Mouse (Mus musculus): ENCODE results near the gene Micu1.
A peak's percentile ranks its signal among the peaks of the same experiment; 100 is the strongest.

Micu1 gene

DNA sequence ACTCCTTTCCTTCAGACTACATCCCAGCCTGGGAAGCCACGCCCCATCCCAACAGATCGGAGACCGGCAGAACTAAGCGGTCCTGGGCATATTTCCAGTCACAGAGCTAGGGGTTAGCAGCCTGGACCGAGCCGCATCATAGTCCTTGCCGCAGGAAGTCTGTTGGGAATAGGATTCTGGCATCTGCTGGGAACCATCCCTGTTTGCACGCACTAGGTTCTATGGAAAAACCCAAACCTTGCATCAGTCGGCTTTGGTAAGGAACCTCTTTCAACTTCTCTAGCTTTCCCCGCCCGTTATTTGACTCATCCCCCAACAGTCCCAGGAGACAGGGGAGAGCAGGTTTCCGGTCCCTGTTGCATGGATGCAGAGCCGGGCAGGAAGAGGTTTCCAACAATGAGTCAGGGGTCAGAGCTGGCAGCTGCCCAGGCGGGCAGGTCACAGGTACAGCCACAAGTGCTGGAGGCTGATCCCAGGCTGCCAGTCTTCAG lies 207.1 kb downstream of the Micu1 start:
- DNase-seq, result peak in 1 of 2 experiments; percentile 21

DNA sequence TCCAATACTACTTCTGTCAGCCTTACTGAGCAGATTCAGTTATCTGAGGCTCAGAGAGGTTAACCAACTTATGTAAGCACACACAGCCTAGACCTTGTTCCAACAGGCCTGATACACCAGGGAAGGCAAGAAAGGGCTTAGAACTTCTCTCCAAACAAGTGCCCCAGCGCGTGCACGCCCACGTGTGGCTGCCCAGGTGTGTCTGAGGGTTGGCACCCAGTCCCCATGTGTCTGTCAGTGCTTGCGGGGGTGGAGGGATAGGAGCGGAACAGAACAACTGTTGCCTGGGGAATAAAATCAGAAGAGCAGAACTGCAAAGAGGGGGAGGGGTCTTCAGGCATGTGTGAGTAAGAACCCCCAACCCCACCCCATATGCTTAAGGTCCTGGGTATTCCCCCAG lies 208.8 kb downstream of the Micu1 start:
- DNase-seq, result no peak

DNA sequence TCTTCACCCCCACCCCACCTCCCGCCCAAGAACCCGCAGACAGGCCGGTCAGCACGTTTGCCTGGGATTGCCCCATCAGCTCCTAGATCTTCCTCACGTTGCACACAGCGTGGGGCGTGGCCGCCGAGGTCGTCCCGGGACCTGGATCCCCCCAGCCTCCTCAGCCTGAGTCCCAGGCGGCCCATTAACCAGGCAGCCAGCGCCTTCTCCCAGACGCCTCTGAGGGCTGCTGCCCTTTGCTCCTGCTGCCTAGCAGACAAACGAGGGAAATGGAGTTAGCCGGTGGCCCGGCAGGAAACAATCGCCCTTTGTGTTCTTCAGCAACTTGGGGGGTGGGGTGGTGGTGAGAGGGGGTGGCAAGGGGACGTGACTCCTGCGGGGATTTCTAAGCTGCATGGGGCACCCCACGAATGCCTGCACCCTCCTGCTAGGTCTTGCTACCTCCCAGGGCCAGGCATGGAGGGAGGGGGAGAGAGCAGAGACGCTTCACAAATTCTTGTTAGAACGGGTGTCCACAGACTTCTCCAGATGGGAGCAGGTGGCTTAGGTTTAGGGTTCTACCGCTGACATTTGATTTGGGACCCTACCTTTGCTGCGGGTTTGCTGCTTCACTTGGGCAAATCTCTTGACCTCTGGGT lies 209.4 kb downstream of the Micu1 start:
- DNase-seq, result no peak

All from cerebellum, adult 18-20 months (tissue).